29 mouse cellular contexts compared by ENCODE assay signal in the genomic region with DNA sequence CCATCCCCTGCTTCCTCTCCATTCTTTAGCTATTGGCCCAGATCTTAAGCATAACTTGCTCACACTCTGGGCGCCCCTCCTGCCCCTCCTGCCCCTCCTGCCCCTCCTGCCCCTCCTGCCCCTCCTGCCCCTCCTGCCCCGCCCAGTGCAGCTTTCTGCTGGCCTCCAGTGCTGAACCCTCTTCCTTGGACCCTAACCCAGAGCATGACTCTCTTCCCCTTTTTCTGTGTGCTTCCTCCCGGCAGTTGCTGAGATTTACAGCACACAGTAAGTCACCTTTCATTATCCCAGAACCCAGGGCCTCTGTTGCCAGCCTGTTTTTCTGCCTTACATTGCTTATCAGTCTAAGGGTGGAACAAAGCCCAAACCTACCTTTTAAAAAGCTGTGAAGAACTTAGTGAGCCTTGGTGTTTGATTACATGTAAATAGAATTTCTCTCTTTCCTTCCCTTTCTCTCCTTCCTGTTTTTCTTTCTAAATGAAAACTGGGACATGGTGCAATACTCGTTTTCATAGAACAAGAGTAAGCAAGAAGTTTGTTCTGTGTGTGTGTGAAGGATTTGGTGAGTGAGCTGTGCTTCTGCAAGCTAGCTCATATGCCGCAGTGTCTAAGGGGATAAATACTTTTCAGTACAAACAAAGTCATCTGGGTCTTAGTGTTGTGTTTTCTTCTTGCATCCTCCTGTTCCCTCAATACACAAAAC. TPM values are rescaled to one million over a fixed set of nuclear protein-coding genes. Genes with fewer than 3 reads are reported as not detected.
"Had no signal": no experiment of that assay in that cellular context is flagged by ENCODE, and none has a peak within 500 bp of the region (broad histone marks: within the 10 kb centered on the region; RNA-seq: fewer than 3 reads in every experiment).

No protein-coding gene starts in this region.

- H3K4me1 ChIP-seq: limb, embryonic 13.5 days; stomach, embryonic 15.5 days had no signal

- H3K36me3 ChIP-seq: limb, embryonic 10.5 days; limb, embryonic 13.5 days; liver, embryonic 15.5 days had no signal

- H3K9ac ChIP-seq: limb, embryonic 13.5 days; liver, embryonic 15.5 days; stomach, embryonic 15.5 days had no signal

- H3K27me3 ChIP-seq: limb, embryonic 13.5 days; liver, embryonic 15.5 days; stomach, embryonic 15.5 days had no signal

- H3K4me2 ChIP-seq: limb, embryonic 13.5 days; liver, embryonic 15.5 days; midbrain, embryonic 11.5 days; stomach, embryonic 15.5 days had no signal

- DNase-seq: kidney, adult 2 months; kidney, postnatal 25 days; layer of hippocampus, adult 9-11 months; liver; lung, adult 2 months; lung, postnatal 14 days; lung, postnatal 4 days; midbrain, embryonic 14.5 days; right cerebral cortex, postnatal 14 days; spleen, adult 18-20 months; thymus, postnatal 25 days had no signal

- H3K4me3 ChIP-seq: layer of hippocampus, adult 2 months; limb, embryonic 10.5 days; limb, embryonic 13.5 days; liver, embryonic 15.5 days; stomach, embryonic 15.5 days had no signal

- H3K27ac ChIP-seq: kidney, postnatal 0 days; layer of hippocampus, adult 2 months; limb, embryonic 10.5 days; limb, embryonic 13.5 days; liver, embryonic 15.5 days; stomach, embryonic 15.5 days had no signal

- H3K9me3 ChIP-seq: limb, embryonic 10.5 days; liver, embryonic 15.5 days; stomach, embryonic 15.5 days had no signal

RNA-seq across cellular contexts. Expression of a gene that starts 10.3 kb away (rescaled TPM):
- total RNA-seq: layer of hippocampus, adult 2 months; layer of hippocampus, postnatal 25 days; left cerebral cortex, adult 18-20 months; left cerebral cortex, postnatal 25 days; megakaryocyte-erythroid progenitor cell, adult 5-6 weeks; midbrain, postnatal 0 days had no signal
- polyA plus RNA-seq: kidney, adult 2 months; kidney, embryonic 14.5 days; kidney, postnatal 0 days; large intestine, adult 2 months; limb, embryonic 10.5 days; limb, embryonic 13.5 days; liver, embryonic 15.5 days; lung, adult 2 months; lung, embryonic 16.5 days; midbrain, embryonic 11.5 days; midbrain, embryonic 14.5 days; midbrain, postnatal 0 days; neural tube, embryonic 11.5 days; neural tube, embryonic 14.5 days; stomach, embryonic 15.5 days; thymus, postnatal 0 days had no signal

RNA-seq across cellular contexts. Expression of a gene that starts 43.2 kb away (rescaled TPM):
- total RNA-seq: megakaryocyte-erythroid progenitor cell, adult 5-6 weeks had no signal
